Mouse (Mus musculus) myocyte (in vitro differentiated cells): Measurements from ENCODE around the gene Ptcd2. TPM values are rescaled to one million over a fixed set of nuclear protein-coding genes. Genes with fewer than 3 reads are reported as not detected.

Experiments
- H3K27me3 ChIP-seq: one replicate; pipeline ENCODE4 v1.6.1; 2011; ENCODE audit not compliant: control insufficient read depth, insufficient read depth, insufficient read length
- H3K36me3 ChIP-seq: one replicate; pipeline ENCODE4 v1.6.1; 2011; ENCODE audit not compliant: control insufficient read depth, insufficient read depth
- H3K4me2 ChIP-seq: one replicate; pipeline ENCODE4 v1.6.1; 2011; ENCODE audit warnings: low read depth, control low read depth
- H3K4me3 ChIP-seq: one replicate; pipeline ENCODE4 v1.5.1; 2011; ENCODE audit warnings: mild to moderate bottlenecking, control low read depth, moderate library complexity
- H3K79me2 ChIP-seq: one replicate; pipeline ENCODE4 v1.6.1; 2011; ENCODE audit not compliant: control insufficient read depth, insufficient read depth
- H3ac ChIP-seq: one replicate; pipeline ENCODE4 v1.6.1; 2011; ENCODE audit not compliant: control insufficient read depth, insufficient read length
- CEBPB ChIP-seq: IDR thresholded peaks from 2 replicates; pipeline ENCODE4 v1.6.1; 2011; ENCODE audit warnings: mild to moderate bottlenecking, moderate library complexity; ENCODE audit not compliant: poor library complexity, insufficient read depth, severe bottlenecking
- E2F4 ChIP-seq: IDR thresholded peaks from one replicate; pipeline ENCODE4 v1.6.1; 2011; ENCODE audit warnings: mild to moderate bottlenecking, control low read depth, moderate library complexity; ENCODE audit not compliant: insufficient read depth
- MAX ChIP-seq: IDR thresholded peaks from one replicate; pipeline ENCODE4 v1.6.1; 2011; ENCODE audit warnings: low read depth, mild to moderate bottlenecking, control low read depth
- MYOD1 ChIP-seq, 3 experiments: IDR thresholded peaks; one replicate each; pipeline ENCODE4 v1.6.1; 2011; ENCODE audit warnings: control low read depth in 2 of 3, low read depth in 2 of 3, mild to moderate bottlenecking in 2 of 3, moderate library complexity in 1 of 3; ENCODE audit not compliant: insufficient read length in 2 of 3, control insufficient read depth in 1 of 3
- MYOG ChIP-seq, 3 experiments: IDR thresholded peaks; one replicate each; pipeline ENCODE4 v1.6.1; 2011; ENCODE audit warnings: control low read depth in 2 of 3, low read depth in 2 of 3, mild to moderate bottlenecking in 2 of 3; ENCODE audit not compliant: insufficient read length in 2 of 3, control insufficient read depth in 1 of 3, insufficient read depth in 1 of 3
- POLR2A ChIP-seq: IDR thresholded peaks from one replicate; pipeline ENCODE4 v1.6.1; 2011; ENCODE audit warnings: low read depth, mild to moderate bottlenecking, control low read depth, moderate library complexity; ENCODE audit not compliant: insufficient read length
- POLR2AphosphoS2 ChIP-seq: IDR thresholded peaks from one replicate; pipeline ENCODE4 v1.6.1; 2011; ENCODE audit warnings: low read depth, control low read depth; ENCODE audit not compliant: insufficient read length
- REST ChIP-seq: IDR thresholded peaks from one replicate; pipeline ENCODE4 v1.6.1; 2011; ENCODE audit warnings: mild to moderate bottlenecking, control low read depth, moderate library complexity; ENCODE audit not compliant: insufficient read depth, insufficient read length
- SRF ChIP-seq: IDR thresholded peaks from one replicate; pipeline ENCODE4 v1.6.1; 2011; ENCODE audit warnings: low read depth; ENCODE audit not compliant: control insufficient read depth, insufficient read length
- TCF12 ChIP-seq: IDR thresholded peaks from one replicate; pipeline ENCODE4 v1.6.1; 2011; ENCODE audit warnings: mild to moderate bottlenecking, control low read depth; ENCODE audit not compliant: poor library complexity, insufficient read depth, severe bottlenecking
- TCF3 ChIP-seq: IDR thresholded peaks from one replicate; pipeline ENCODE4 v1.6.1; 2011; ENCODE audit warnings: low read depth, control low read depth; ENCODE audit not compliant: insufficient read length
- USF1 ChIP-seq: IDR thresholded peaks from one replicate; pipeline ENCODE4 v1.6.1; 2011; ENCODE audit warnings: low read depth, mild to moderate bottlenecking, control low read depth, moderate library complexity
- polyA plus RNA-seq: library from polyadenylated mRNA; unstranded; fragments of >200 nt; fragmentation: generic; extraction: Trizol; gene quantifications from one replicate; pipeline ENCODE4 v1.2.1, GENCODE M21; 2012; ENCODE audit warnings: missing spikeins

The Ptcd2 gene
- polyA plus RNA-seq, 1 experiment = 25.1 TPM

DNA sequence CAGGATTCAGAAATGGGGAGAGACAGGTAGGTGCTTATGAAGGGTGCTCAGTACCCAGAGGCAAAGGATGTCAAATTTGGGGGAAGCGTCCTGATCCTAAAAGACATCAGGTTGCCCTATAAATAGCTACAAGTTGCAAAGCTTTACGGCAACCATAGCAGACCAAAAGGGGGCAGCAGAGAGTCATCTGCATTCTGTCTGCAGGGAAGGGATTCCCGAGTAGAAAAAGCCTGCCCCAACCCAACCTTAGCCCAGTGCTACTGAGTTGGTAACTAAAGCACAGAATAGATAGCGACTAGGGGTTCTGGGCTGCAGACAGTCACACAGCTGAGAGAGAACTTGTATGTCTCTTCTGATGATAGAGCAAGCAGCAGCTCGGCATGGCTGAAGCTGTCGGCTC, 31.0 kb upstream of the Ptcd2 start:
- H3K4me3 ChIP-seq = no peak overlapping the region
- no peak overlapping the region for H3K4me2 ChIP-seq
- H3ac ChIP-seq = no peak overlapping the region
- H3K79me2 ChIP-seq = no peaks in the 10 kb centered on the region
- H3K36me3 ChIP-seq = no peaks in the 10 kb centered on the region
- H3K27me3 ChIP-seq = no peaks in the 10 kb centered on the region
- TF ChIP-seq MAX (no peak), TCF3 (no peak), REST (no peak), TCF12 (no peak), MYOD1 (IDR thresholded peaks at IDR 0.05; ENCODE audit: control insufficient read depth in 1 of 3, insufficient read length in 2 of 3, low read depth in 2 of 3) (no peak), POLR2A (no peak), CEBPB (no peak), USF1 (no peak), SRF (no peak), E2F4 (no peak), MYOG (IDR thresholded peaks at IDR 0.05; ENCODE audit: control insufficient read depth in 1 of 3, insufficient read depth in 1 of 3, insufficient read length in 2 of 3, low read depth in 2 of 3) (no peak), POLR2AphosphoS2 (no peak)

DNA sequence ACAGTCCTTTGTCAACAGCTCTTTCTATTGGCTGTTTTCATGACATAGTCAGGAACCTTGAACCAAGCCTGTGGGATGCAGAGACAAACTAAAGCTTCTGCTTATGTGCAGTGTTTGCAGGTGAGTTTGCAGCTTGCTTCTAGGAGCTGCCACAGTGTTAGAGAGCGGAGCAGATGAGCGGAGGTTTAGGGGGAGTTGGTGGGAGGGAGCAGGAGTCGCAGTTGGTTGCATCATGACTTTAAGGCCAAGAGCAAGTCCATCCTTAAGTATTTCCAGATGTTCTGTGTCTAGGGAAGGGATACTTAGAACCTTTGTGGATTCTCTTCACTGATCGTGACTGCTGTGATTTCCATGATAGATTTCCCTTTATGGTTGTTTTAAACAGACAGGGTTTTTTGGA, 29.7 kb upstream of the Ptcd2 start:
- H3K4me3 ChIP-seq = no peak overlapping the region
- no peak overlapping the region for H3K4me2 ChIP-seq
- no peaks in the 10 kb centered on the region for H3K27me3 ChIP-seq
- H3K36me3 ChIP-seq = peaks cover 3% of the 10 kb centered on the region
- no peaks in the 10 kb centered on the region for H3K79me2 ChIP-seq
- TF ChIP-seq TCF12 (no peak), SRF (no peak), MYOD1 (IDR thresholded peaks at IDR 0.05; ENCODE audit: control insufficient read depth in 1 of 3, insufficient read length in 2 of 3, low read depth in 2 of 3) (no peak), MYOG (IDR thresholded peaks at IDR 0.05; ENCODE audit: control insufficient read depth in 1 of 3, insufficient read depth in 1 of 3, insufficient read length in 2 of 3, low read depth in 2 of 3) (no peak), E2F4 (no peak), CEBPB (no peak), MAX (no peak), USF1 (no peak), REST (no peak)
- H3ac ChIP-seq = no peak overlapping the region

DNA sequence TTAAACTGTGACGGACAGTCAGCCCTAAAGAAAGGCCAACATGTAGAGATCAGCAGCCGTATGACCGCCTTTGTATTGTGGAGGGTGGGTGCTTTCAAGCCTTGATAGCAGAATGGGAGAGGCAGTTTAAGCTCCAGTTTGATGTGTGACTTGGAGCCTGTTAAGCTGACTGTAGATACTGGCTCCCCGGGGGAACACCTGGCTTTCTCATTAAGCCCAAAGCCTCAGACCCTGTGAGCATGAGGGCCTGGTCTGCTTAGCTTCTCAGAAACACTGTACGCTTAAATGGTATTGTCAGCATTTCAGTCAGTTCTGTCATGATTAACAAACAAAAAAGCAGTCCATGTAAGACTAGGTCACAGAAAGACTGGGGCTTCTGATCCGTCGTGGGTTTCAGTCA, 29.2 kb upstream of the Ptcd2 start:
- Histone ChIP-seq H3K36me3 (peaks cover 3% of the 10 kb centered on the region), H3K79me2 (no peaks in the 10 kb centered on the region), H3ac (no peak overlapping the region), H3K4me2 (no peak overlapping the region), H3K27me3 (no peaks in the 10 kb centered on the region), H3K4me3 (no peak overlapping the region)
- TF ChIP-seq CEBPB (no peak), E2F4 (no peak), MYOG (IDR thresholded peaks at IDR 0.05; ENCODE audit: control insufficient read depth in 1 of 3, insufficient read depth in 1 of 3, insufficient read length in 2 of 3, low read depth in 2 of 3) (no peak)

DNA sequence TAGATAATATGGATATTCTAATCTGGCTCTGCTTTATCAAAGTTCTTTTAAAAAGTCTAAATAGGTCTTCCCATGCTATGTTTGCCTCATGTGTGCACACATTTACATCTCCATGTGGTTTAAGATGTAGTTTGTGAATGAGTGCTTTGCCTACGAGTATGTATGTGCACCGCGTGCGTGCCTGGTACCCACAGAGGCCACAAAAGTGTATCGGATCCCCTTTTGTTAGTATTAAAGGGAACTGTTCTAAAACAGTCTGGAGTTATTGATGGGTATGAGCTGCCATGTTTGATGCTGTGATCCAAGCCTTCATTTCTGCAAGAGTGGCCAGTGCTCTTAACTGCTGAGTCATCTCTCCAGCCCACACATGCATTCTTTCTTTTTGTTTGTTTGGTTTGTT, 26.8 kb upstream of the Ptcd2 start:
- no peak overlapping the region for H3ac ChIP-seq
- H3K27me3 ChIP-seq = no peaks in the 10 kb centered on the region
- TF ChIP-seq USF1 (no peak), TCF3 (no peak), POLR2A (no peak), SRF (no peak), POLR2AphosphoS2 (no peak), MYOG (IDR thresholded peaks at IDR 0.05; ENCODE audit: control insufficient read depth in 1 of 3, insufficient read depth in 1 of 3, insufficient read length in 2 of 3, low read depth in 2 of 3) (no peak), MYOD1 (IDR thresholded peaks at IDR 0.05; ENCODE audit: control insufficient read depth in 1 of 3, insufficient read length in 2 of 3, low read depth in 2 of 3) (no peak), TCF12 (no peak), REST (no peak), MAX (no peak), E2F4 (no peak)
- H3K4me2 ChIP-seq = no peak overlapping the region
- H3K4me3 ChIP-seq = no peak overlapping the region
- H3K36me3 ChIP-seq = peaks cover 3% of the 10 kb centered on the region
- H3K79me2 ChIP-seq = no peaks in the 10 kb centered on the region

DNA sequence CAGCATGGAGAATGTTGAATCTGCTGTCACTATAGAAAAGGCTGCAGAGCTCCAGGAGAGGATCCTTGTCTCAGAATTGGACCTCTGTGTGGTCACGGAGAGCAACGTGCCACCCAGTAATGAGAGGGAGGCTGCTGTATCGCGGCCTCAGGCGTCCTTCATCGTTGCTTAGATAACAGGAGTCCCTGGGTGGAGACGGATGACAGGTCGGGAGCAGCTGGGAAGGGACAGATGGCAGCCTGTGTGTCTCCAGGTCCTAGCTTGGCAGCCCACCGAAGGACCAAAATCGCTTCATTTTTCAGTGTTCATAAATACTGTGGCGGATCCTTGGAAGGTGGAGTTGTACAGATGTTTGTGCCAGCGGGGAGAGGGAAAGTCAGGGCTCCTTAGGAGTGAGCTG, 24.6 kb upstream of the Ptcd2 start:
- Histone ChIP-seq H3K36me3 (peaks cover 3% of the 10 kb centered on the region), H3K27me3 (no peaks in the 10 kb centered on the region), H3K79me2 (no peaks in the 10 kb centered on the region), H3K4me2 (no peak overlapping the region), H3ac (no peak overlapping the region), H3K4me3 (no peak overlapping the region)
- no peak for TF ChIP-seq CEBPB
- no peak for TF ChIP-seq POLR2A
- TF ChIP-seq MYOG (IDR thresholded peaks at IDR 0.05; ENCODE audit: control insufficient read depth in 1 of 3, insufficient read depth in 1 of 3, insufficient read length in 2 of 3, low read depth in 2 of 3) = peak in 2 of 3 experiments; percentile 49 to 83
- TF ChIP-seq MAX = no peak
- TF ChIP-seq TCF12 = peak; percentile 9
- no peak for TF ChIP-seq USF1
- no peak for TF ChIP-seq SRF
- TF ChIP-seq REST = no peak
- TF ChIP-seq TCF3 = peak; percentile 4
- TF ChIP-seq MYOD1 (IDR thresholded peaks at IDR 0.05; ENCODE audit: control insufficient read depth in 1 of 3, insufficient read length in 2 of 3, low read depth in 2 of 3) = peak in 2 of 3 experiments; percentile 59 to 84
- TF ChIP-seq POLR2AphosphoS2 = no peak
